Mouse (Mus musculus) spleen, adult 2 months (tissue): ENCODE data around the gene Aspg.

Source experiments
- CTCF ChIP-seq: fragments of 200-500 bp; IDR thresholded peaks from 2 replicates; pipeline ENCODE4 v1.5.1; 2011; ENCODE audit warnings: mild to moderate bottlenecking, inconsistent platforms; ENCODE audit not compliant: insufficient read depth, insufficient read length, insufficient replicate concordance; ENCODE audit errors: extremely low read depth
- POLR2A ChIP-seq: fragments of 200-500 bp; IDR thresholded peaks from 2 replicates; pipeline ENCODE4 v1.6.1; 2011; ENCODE audit warnings: low read depth, low read length, inconsistent platforms

DNA sequence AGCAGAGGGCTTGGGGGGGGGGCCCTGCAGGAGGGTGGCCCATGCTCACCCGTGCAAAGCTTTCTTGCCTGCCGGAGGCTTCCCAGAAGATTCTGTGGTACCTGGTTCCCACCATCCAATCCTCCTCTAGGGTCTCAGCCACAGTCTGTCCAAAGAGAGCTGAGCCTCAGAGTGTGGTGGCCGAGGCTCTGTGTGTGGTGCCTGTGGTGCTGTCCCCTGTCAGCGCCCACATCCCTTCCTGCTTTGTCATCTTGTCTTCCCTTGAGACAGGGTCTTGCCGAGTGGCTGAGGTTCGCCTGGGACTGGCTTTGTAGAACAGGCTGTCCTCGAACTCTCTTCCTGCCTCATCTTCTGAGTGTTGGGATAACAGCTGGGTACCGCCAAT lies 9.8 kb upstream of the Aspg start:
- TF ChIP-seq CTCF (no peak), POLR2A (no peak)
